Mouse (Mus musculus) MEL (cell line): ENCODE measurements around the gene Acadsb.

Source experiments
- BHLHE40 ChIP-seq: IDR thresholded peaks from 2 replicates; pipeline ENCODE4 v1.6.1; 2012; ENCODE audit warnings: low read depth, mild to moderate bottlenecking, inconsistent platforms, low read length, improper control_type of control experiment, borderline replicate concordance
- CHD2 ChIP-seq: IDR thresholded peaks from 2 replicates; pipeline ENCODE4 v1.6.1; 2011; ENCODE audit warnings: low read length, improper control_type of control experiment
- CTCF ChIP-seq, 3 experiments: IDR thresholded peaks in 2 of 3; conservative IDR thresholded peaks in 1 of 3; 2 replicates each; pipeline ENCODE4 v1.5.1; 2011 to 2012; ENCODE audit warnings: low read length in 3 of 3, low read depth in 2 of 3, mild to moderate bottlenecking in 2 of 3, improper control_type of control experiment in 1 of 3, inconsistent platforms in 1 of 3, mixed read lengths in 1 of 3, moderate library complexity in 1 of 3; ENCODE audit not compliant: control insufficient read depth in 1 of 3, insufficient read depth in 1 of 3, poor library complexity in 1 of 3, severe bottlenecking in 1 of 3

- no peak for TF ChIP-seq CTCF (IDR thresholded peaks at IDR 0.05 in 2 of 3, conservative IDR thresholded peaks at IDR 0.05 in 1 of 3; ENCODE audit: control insufficient read depth in 1 of 3, insufficient read depth in 1 of 3, low read depth in 2 of 3, low read length in 3 of 3, poor library complexity in 1 of 3, severe bottlenecking in 1 of 3)
- no peak for TF ChIP-seq CHD2
- TF ChIP-seq BHLHE40 = no peak
Observed at GRCm38 (mm10) chr7:131427331-131427730, 16.9 kb downstream of the Acadsb start.
